Mouse (Mus musculus) liver, adult (tissue): Measurements from ENCODE around the gene Gm10073.

Experiments used
- GATA4 ChIP-seq: IDR thresholded peaks from 2 replicates; pipeline ENCODE4 v1.6.1; 2014; ENCODE audit warnings: mild to moderate bottlenecking, low read length; ENCODE audit not compliant: insufficient replicate concordance

Gene Gm10073

DNA sequence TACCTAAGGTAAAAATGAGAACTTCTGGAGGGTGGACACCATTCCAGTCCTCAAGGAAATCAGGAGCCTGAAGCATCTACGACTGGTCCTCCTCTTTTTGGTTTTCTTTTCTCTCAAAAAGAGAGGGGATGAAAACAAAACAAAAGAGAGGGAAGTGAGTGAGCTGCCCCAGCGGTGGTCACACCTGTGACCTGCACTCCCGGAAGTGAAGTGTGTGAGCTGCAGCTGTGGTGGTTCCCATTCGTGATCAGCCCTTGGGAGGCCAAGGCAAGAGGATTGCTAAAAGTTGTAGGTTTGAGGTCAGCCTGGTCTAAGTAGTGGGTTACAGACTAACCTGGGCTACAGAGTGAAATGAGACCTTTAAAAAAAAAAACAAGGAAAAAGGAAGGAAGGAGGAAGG lies 32.9 kb upstream of the Gm10073 start:
- no peak for TF ChIP-seq GATA4

DNA sequence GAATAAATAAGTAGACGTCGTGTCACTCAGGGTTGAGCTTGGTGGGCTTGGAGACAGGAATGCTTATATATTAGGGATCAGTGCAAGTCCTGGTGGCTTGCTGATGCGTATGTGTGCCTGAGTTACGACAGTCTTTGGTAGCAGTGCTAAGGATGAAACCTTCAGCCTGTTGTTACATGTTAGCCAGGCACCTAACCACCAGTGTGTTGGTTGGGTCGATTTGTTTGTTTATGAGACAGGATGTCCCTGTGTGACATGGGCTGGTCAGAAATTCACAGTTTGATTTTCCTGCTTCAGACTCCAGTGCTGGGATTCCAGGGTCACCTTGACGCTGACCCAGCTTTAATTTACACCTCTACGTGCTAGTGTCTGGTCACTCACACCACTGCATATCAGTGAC lies 32.4 kb upstream of the Gm10073 start:
- TF ChIP-seq GATA4: no peak

DNA sequence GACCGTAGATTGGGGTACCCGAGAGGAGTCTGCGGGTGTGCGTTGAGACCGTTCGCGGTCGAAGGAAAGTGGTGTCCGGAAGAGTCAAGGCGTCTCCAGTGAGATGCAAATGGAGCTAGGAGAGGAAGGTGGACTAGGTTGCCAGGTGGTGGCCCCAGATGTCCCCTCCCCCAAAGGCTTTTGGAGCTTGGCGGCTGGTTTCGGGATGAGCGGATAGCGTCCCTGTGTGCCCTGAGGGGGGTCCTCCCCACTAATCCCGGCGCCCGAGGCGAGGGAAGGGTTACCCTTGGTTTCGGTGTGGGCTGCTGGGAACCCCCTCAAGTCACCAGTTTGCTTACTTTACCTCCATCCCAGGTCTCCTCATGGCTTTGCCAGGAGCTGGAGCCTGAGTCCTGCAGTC lies 30.7 kb upstream of the Gm10073 start:
- TF ChIP-seq GATA4: no peak

DNA sequence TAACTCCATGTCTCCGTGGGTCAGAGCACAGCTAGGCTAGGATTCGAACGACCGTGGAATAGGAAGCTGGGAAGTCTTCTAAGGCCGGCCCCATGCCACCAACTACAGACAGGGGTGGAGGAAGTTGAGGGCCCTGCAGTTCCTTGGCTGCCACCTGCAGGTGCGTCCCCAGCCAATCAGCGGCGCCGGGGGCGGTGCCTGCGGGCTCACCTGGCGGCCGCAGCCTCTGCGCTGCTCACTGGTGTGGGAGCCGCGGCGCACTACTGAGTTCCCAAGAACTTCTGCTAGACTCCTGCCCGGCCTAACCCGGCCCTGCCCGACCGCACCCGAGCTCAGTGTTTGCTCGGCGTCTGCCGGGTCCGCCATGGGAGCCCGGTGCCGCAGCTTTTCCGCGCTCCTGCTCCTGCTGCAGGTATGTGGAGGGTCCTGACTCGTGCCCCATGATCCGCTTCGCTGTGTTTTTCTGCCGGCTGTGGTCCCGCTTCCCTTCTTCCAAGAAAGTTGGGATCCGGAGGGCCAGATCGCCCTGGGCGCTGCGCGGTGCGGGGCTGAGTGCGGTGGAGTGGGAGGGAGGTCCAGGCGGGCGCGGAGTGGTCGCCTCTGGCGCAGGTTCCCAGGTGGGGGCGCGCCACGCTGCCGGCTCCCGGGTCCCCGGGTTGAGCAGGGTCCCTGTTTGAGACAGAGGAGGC lies 30.0 kb upstream of the Gm10073 start, which contains the start of gene Cdh1:
Gene Cdh1 (plus strand): TSS at position 221 of the 689 bp plus-strand sequence.
- TF ChIP-seq GATA4: no peak

DNA sequence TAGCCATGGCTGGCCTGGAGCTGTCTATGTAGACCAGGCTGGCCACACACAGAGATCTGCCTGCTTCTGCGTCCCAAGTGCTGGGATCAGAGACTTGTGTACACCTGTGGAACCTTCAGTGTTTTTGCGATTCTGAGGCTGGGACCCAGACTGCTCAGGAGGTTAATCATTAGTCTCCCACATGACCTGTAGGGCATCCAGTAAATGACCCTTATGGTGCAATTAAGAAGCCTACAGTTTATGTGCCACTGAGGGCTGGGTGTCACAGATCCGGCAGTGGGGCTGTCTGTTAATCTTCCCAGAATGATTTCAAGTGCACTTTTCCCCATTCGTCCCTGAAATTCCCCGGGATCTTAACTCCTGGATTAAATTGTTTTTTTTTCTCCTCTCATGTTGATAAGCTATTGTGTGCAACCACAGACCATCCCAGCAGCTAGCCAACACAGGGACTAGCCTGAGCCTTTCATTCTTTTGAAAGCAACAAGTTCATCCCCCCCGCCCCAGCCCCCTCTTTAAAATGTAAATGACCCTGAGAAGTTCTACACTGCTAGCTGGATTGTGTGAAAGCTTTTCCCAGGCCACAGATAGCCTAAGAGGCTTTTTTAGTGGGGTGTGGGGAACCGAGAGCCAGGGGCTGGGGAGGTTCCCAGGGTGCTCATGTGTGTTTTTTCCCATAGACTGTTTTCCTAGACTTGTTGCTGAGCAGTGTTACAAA lies 26.2 kb upstream of the Gm10073 start:
- TF ChIP-seq GATA4: no peak

DNA sequence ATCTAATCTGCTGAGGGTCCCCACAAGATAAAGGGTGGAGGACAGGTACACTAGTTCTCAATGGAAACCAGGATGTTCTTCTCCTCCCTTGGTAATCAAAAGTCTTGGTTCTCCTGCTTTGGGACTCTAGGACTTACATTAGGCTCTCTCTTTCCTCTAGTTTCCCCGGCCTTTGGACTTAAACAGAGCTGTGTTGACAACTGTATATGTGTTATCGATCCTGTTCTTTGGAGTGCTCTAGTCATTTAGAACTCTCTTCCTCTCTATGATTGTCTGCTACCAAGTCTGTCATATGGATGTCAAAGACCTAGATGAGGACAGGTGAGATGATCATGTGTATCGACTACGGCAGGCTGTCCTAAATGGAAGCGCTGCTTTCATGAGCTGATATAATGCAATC lies 23.8 kb upstream of the Gm10073 start:
- no peak for TF ChIP-seq GATA4

DNA sequence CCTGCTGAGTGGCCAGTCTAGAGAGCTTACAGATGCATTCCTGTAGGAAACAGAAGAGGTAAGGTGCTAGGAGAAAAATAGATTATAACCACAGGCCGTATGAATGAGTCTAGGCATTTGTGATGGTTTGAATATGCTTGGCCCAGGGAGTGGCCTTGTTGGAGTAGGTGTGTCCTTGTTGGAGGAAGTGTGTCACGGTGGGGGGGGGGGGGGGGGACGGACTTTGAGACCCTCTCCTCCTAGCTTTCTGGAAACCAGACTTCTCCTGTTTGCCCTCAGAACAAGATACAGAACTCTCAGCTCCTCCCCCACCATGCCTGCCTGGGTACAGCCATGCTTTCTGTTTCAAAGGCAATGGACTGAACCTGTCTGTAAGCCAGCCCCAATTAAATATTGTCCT lies 19.2 kb upstream of the Gm10073 start:
- TF ChIP-seq GATA4: no peak

DNA sequence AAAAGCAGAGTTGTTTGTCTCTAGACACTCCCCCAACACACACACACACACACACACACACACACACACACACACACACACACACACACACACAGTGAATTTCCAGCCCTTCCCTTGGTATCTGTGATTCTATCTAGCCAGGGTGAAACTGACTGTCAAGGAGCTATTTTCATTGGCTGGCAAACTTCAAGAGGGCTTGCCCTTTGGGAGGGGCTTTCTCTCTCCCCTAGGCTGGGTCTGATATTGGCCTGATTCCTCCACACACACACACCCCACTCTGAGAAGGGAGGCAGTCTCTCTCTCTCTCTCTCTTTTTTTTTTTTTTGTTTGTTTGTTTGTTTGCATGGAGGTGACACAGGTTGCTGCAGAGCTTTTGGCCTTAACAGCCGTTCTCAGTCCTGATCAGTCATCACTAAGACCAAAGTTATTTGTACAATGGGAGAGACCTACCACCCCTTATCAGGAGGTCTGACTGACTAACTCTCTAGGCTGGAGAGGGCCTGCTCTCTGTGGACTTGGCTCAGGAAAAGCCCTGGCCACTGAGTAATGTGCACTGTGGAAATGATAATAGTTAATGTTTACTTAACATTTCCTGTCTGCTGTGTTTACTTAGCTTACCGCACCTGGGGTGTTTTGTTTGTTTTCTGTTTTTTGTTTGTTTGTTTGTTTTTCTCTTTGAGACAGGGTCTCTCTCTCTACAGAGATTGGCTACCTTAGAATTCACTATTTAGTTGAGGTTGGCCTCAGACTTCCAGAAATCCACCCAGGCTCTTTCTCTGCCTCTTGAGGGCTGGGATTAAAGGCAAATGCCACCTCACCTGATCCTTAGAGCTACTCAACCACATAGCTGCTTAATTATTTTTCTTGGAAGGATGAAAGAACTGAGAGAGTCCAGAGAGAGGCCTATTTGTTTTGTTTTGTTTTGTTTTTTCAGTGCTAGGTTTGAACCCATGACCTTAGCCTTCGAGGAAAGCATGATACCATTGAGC lies 15.5 kb upstream of the Gm10073 start:
- TF ChIP-seq GATA4: no peak

DNA sequence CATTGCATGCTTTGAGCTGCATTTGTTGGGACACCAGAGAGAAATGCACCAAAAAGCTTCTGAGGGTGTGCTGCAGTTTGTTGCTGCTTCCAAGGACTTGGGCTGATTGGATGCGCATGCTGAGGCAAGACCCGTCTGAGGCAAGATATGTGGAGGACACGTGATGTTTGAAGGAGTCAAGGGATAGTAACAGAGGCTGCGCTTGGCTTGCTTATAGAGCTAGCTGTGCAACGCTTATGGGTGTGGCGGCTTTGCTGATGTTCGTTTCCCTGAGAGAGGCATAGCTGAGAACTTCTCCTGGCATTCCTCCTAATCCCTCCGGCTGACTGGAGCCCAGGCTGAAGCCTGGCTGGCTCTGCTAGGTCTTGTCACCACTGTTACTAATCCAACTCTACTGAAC lies 13.6 kb upstream of the Gm10073 start:
- no peak for TF ChIP-seq GATA4

DNA sequence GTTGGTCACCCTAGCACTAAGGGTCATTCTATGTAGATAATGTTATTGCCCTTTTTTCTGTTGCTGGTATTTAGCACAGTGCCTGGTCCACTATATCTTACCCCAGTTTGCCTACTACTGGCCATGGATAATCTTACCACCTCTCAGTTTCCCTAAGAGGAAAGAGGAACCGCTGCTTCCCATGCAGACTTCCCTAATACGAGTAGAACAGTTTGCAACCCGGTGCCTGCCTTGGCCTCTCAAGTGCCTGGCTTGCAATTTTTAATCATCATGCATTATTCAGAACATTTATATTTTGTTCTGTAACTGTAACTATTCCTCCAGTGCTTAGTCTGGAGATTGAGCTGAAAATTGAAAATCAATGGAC lies 12.4 kb upstream of the Gm10073 start:
- TF ChIP-seq GATA4: no peak

DNA sequence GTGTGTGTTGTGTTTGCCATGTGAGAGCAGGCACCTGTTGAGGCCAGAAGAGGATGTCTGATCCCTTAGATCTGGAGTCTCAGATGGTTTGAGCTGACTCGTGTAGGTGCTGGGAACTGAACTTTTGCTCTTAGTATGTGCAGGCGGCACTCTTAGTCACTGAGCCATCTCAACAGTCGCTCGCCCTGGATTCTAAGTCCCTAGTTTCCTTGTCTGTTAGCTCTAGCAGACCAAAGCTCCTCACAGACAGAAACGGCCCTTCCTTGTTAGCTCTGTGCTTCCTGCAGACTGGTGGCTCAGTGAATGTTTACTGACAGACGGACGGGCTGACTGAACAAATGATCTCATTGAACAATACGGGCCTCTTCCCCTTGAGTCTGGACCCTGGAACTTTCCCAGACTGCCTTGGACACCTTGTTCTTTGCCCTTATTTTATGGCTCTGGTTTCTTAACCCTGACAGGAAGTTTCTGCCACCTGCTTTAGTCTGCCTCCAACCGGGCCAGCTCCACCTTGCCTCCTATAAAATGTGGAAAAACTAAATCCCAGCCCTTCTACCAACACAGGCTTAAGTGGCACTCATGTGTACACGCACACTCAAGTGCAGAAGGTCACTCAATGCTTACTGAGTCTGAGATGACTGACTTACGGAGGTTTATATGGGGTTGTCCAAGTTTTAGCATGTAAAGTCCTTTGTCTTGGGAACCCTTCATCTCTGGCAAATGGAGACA lies 11.8 kb upstream of the Gm10073 start:
- TF ChIP-seq GATA4: no peak

DNA sequence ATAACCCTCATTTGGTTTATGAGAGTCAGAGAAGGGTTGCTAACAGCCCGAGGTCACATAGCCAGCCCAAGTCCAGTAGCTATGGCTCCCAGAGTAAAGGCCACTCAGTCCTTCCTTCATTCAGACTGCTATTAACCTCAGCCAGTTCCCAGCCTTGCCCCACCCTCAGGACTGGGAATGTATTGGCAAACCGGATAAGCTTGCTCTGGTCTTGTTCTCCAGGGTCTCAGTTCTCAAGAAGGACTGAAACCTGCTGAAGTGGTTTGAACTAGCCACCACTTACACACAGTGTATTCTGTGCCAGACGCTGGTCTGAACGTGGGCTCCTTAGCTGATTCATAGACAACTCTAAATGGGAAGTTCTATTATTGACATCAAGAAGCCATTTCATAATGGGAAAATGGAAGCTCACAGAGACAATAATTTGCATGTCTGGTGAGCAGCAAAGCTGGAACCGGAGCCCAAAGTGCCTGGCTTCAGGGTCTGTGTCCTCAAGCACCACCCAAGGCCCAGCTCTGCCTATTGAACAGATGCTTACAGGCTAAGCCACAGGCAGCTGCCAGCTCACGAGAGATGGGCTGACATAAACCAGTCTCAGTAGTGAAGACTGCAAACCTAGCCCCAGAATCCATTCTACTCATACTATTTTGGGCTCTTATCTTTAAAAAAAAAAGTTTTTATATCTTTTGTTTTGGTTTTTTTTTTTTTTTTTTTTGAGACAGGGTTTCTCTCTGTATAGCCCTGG lies 8.3 kb upstream of the Gm10073 start:
- no peak for TF ChIP-seq GATA4

DNA sequence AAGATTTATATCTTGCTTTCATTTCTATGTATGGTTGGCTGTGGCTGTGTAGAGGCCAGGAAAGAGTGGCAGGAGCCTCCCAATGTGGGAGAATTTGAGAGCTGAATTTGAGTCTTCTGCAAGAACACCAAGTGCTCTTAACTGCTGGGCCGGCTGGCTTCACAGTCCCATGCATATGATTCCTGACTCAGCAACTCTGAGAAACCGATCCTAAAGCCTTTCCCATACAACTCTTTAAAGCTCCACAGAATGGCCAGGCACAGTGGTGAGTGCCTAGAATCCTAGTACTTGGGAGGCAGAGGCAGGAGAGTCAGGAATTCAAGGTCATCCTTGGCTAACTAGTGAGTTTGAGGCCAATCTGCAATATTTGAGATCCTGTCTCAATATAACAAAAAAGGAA lies 6.2 kb upstream of the Gm10073 start:
- no peak for TF ChIP-seq GATA4

DNA sequence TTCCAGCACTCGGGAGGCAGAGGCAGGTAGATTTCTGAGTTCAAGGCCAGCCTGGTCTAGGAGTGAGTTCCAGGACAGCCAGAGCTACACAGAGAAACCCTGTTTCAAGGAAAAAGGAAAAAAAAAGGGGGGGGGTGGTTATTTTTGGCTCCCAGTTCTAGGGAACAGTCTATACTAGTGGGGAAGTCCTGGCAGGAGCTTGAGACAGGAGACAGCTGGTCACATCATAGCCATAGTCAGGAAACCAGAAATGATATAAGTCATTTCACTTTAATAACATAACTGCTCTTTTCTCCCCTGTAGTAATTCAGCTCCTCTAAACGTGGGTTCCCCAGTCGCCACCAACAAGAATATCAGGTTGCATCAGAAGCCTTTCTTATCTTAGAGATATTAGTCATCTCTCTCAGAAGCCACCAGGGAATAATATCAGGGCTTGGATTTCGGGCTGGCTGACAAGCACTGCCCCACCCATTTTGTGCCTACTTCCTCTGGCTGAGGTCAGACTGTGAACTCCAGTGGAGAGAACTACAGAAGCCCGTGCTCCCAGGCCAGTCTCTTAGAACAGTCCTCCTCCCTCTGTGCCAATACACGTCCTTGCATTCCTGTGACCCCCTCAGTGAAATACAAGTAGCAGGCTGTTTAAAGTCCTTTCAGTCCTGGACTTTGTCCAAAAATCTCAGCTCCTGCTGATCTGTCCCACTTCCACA lies 3.7 kb upstream of the Gm10073 start:
- no peak for TF ChIP-seq GATA4
